Mouse (Mus musculus) gastrocnemius, postnatal 14 days (tissue): ENCODE measurements around the gene Wipf3. TPM values are rescaled to one million over a fixed set of nuclear protein-coding genes. Genes with fewer than 3 reads are reported as not detected.

ENCODE experiments used
- DNase-seq: peaks from one replicate; pipeline ENCODE4 v3.0.0; 2021; ENCODE audit warnings: mixed read lengths
- intact Hi-C: fragments of 180-260 bp; cut with DNase I; formaldehyde crosslinking; loops from one replicate; pipeline ENCODE4 v1.15.1; 2025; ENCODE audit warnings: low total_unique reads
- total RNA-seq, 2 experiments: library from RNA; stranded (reverse); gene quantifications; 2 replicates each; pipeline ENCODE4 v1.2.3; 2021

Wipf3 gene
- total RNA-seq, 2 experiments from 2014 or later, result 9.6 to 11.7 TPM

DNA sequence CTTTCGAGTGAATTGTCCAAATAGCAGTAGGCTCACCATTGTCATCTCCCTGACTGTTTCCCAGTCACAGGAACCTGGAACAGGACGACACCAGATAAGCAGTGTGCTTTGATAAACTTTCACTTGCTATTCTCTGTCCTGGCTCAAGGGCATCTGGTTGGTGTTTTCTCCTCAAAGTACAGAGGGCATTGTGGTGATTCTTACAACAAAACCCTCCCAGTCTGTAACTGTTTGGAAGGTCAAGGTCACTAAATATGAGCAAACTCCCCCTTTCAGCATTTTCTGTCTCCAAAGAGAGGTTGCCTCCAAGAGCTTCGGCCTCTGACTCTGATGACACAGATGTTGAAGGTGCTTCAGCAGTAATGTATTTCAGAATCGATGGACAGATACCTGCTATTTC, 35.5 kb downstream of the Wipf3 start:
- no peak for DNase-seq
- intact Hi-C loops, result no loop called here

- no peak for DNase-seq
These were observed 38.0 kb downstream of the Wipf3 start for GRCm38 (mm10) chr6:54467371-54467770.

DNA sequence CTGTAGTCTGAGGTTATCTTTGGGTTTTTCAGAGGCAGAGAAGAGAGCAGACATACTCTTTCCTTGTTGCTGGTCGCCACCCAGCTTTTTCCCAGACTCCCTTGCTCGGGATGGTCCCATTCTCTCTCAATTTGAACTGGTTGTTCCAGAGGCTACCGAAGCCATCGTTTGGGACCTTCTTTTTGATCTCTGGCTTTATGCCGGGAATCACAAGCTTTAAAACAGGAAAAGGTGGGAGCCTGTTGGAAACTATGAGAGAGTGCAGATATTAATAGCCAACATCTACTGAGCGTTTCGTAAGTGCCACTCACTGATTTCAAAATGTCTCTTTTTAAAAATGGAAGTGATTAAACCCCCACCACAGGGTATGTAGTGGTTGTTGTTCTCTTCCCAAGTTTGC, 42.5 kb downstream of the Wipf3 start:
- DNase-seq, result no peak
- intact Hi-C loops, result no loop called here

More at GRCm38 (mm10) chr6:54467371-54467770, 38.0 kb downstream of the Wipf3 start:
- intact Hi-C loops, result no loop called here

- intact Hi-C loops, result no loop called here
- no peak for DNase-seq
These were observed 43.7 kb downstream of the Wipf3 start for GRCm38 (mm10) chr6:54472846-54473715.

DNA sequence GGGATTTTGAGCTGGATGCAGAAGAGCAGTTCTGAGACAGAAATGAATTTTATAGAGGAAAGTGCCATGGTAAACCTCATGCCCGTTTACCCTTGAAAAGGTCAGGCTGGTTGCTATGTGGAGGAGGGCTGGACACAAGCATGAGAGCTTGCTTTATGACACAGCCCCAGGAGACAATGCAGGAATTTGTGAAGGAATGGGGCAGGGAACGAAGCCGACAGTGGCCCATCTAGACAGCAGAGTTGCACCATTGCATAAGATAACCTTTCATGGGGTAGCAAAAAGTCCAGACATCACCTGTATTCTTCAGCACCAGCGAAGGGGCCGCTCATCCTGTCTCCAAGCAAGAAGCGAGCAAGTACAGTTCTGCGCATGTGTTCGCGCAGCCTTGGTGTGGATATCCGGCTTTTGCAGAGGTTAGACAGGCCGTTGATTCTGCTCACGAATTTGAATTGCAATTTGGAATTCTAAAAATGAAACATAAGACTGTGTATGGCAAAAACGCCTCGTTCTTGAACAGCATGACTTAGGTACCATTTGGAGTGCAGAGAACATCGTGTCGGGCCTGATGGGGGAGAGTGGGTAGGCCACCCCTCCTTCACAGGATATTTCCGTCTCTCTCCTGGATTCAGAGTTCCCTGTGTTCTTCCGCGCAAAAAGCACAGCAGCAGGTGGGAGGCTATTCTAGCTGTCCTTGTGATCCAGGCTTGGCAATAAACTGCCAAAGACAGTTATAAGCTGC, 46.7 kb downstream of the Wipf3 start:
- DNase-seq, result no peak
- intact Hi-C loops, result no loop called here

GRCm38 (mm10) chr6:54478646-54479324, 49.4 kb downstream of the Wipf3 start:
- no peak for DNase-seq

DNA sequence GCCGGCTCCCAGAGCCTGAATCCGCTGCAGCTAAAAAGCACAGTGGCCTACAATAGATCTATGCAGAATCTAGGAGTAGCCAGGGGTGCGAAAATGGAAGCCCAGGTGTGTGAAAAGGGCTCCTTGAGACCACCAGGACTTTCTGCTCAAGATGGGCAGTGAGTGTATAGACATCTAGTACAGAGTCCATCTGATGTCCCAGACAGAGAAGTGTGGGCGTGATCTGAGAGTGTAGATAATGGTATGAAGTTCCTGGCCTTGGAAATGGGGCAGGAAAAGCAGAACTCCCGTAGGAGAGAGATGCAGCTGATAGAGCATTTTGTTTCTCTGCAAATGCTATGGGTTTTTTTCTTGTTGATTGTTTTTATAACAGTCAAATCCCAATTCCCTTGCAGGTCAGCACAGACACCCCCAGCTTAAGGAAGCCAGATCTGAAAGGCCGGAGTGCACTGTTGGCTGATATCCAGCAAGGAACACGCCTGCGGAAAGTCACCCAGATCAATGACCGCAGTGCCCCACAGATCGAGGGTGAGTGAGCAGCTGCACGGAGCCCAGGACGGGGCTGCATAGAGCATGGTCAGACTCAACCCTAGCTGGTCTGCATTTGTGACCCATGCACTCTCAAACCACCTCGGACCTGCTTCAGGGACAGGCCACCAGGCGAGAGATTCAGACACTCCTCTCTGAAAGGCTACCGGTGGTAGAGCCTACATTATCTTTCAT, 52.1 kb downstream of the Wipf3 start:
- intact Hi-C loops, result no loop called here
- DNase-seq, result no peak

More at GRCm38 (mm10) chr6:54478646-54479324, 49.4 kb downstream of the Wipf3 start:
- intact Hi-C loops, result no loop called here

GRCm38 (mm10) chr6:54485000-54485399, 55.6 kb downstream of the Wipf3 start:
- no peak for DNase-seq
- intact Hi-C loops, result no loop called here

GRCm38 (mm10) chr6:54485435-54485901, 56.1 kb downstream of the Wipf3 start:
- intact Hi-C loops, result no loop called here
- DNase-seq, result no peak

DNA sequence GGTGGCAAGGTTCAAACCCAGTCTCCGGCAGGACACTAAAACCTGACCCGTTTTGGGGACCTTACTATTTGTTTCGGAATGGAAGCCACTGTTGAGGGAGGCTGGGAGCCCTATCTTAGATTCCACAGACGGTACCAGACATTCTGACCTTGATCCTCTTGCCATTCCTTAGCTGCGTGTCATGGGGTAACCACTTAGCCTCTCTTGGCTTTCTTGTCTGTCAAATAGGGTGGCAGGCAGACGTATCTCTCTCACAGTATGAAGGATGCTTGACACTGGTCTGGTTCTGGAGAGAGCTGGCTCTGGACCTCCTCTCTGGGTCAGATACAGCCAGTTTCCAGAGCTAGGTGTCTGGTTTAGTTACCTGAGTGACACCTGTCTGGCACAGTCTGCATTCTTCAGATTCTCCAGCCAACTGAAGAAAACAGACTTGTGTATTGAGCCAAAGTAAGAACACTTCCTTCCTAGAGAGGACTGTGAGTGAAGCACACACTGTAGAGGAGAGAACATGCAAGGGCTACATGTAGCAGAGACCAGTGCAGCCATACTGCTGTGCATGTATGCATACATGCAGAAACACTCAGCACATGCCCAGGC, 56.7 kb downstream of the Wipf3 start:
- no peak for DNase-seq
- intact Hi-C loops, result no loop called here

DNA sequence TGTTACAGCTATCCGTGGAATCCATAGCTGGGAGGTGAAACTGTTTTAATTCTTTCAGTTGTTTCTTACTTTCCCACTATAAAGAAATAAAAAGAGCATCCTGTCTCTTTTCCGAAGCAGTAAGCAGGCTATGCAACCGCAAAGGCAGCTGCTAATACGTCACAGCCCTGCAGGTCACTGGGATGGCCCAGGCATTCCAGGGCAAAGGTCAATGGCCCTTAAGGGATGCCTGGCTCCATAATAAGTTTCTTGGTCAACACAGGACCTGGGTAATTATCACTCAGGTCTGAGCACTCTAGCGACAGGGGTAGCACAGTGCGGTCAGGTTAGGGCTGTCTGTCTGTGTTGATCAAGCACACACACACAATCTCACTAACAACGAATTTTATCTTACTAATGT, 61.7 kb downstream of the Wipf3 start:
- no peak for DNase-seq
- intact Hi-C loops, result no loop called here

- no peak for DNase-seq
- intact Hi-C loops, result no loop called here
These were observed 64.7 kb downstream of the Wipf3 start for GRCm38 (mm10) chr6:54494097-54494496.

DNA sequence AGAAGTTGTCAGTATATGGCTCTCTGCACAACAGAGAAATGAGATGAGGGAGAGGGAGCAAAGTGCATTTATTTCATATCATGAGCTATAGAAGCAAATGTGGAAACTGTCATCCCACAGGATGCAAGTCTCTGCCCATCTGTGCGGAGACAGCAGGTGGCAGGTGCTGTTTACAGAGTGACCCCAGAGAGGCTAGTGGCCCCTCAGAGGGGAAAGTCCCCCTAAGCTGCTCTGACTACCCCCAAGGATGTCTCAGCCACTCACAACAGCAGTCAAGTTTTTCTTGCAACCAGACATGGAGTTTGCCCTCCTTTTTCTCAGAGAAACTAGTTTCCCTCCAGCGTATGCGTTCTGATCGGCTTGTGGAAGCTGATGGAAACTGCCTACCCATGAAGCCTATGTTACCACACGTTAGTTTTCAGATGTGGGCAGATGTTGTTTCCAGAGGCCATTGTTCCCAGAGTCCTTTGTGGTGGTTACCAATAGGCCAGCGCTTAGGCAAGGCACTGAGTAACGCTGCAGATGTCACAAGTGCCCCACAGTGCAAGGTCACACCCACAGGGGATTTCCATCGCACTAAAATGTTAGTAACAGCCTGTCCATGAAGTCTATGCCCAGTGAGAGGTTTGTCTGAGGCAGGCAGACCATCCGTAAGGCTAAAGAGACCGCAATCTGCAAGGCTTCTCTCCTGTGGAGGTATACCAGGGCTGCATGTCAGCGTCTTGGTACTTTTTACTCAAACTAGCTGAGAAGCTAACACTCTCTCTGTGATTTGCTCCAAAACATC, 65.4 kb downstream of the Wipf3 start:
- intact Hi-C loops, result no loop called here
- DNase-seq, result no peak

DNA sequence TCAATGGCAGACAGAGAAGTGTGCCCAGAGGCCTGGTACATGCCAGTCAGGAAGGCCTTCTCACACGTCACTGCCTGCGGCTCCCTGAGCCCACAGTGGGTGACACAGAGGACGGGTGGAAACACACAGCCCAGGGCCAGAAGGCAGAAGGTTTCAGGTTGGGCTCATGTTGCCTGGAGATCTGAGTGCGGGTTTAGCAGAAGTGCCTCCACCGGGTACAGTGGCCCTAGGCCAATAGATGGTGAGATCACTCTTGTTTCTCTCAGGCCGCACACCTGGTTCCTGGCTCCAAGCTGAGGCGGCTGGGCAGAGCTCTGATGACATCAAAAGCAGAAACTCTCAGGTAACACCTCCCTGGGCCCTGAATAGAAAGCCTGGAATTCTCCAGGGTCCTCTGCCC, 66.8 kb downstream of the Wipf3 start:
- DNase-seq, result no peak
- intact Hi-C loops, result no loop called here

GRCm38 (mm10) chr6:54502661-54503115, 73.3 kb downstream of the Wipf3 start:
- intact Hi-C loops, result no loop called here
- DNase-seq, result no peak

DNA sequence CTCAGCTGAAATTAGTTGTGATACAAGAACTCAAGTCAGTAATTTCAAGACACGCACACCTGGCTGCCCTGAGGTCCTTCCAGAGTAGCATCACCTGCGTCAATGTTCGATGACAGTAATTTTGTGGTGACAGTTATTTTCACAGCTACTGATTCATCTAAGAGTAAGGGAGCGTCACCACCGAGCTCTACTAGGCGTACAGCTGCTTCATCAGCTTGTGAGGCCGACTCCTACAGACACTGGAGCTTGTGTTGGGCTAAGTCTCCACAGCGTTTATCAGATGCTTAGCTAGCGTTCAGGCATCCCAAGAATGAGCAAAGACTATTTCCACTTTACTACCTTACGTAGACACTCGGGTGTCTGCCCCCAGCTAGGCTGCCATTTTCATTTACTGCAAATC, 76.9 kb downstream of the Wipf3 start:
- no peak for DNase-seq
- intact Hi-C loops, result no loop called here

GRCm38 (mm10) chr6:54507002-54507401, 77.6 kb downstream of the Wipf3 start:
- DNase-seq, result peak; percentile 25
- intact Hi-C loops, result no loop called here

DNA sequence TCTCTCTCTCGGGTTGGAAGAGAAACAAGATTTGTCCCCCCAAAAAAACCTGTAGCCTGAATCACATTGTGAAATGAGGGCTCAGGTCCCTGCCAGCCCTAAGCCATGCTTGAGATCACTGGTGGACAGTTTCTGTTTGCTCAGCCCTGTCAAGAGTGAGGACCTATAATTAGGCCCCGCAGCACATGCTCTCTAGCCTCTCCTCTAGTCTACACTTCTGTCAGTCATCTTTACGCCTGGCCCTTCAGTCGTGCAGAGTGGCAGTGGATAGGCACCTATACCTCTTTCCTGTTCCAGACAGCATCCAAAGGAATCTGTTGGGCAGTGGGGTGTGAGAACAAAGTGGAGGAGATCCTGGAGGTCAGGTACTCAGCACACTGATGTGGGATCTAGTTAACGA, 78.4 kb downstream of the Wipf3 start:
- intact Hi-C loops, result loop anchor here (2.0 kb wide), 1 partner anchor 117 kb away; no protein-coding TSS in a partner anchor
- DNase-seq, result no peak
